In the genomic region with DNA sequence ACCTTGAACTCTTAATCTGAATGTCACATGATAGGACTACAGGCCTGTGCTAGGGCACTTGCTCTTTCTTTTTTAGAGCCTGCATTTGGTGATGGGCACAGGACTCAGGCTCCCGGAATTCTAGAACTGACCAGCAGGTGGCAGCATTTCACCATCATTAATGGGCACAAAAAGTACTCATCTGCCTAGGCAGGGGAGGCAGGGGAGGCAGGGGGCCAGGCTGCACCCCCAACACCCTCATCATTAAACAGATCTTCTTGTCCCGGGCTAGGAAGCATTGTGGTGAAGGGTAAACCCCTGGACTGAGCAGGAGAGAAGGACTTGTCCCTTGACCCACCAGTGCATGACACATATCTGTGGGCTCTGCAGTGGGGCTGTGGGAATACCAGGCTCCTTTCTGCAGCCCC, we compare ENCODE assay signal across 8 mouse cellular contexts. TPM values are rescaled to one million over a fixed set of nuclear protein-coding genes. Genes with fewer than 3 reads are reported as not detected.
DNase-seq lines count a peak whose midpoint lies in the region; ATAC-seq lines count a peak whose summit lies in the region.

No protein-coding gene starts in this region.

- no peak overlapping the region for H3K27ac ChIP-seq in embryonic facial prominence, embryonic 11.5 days (replicated peaks; ENCODE audit: low read depth, low read length)

- H3K4me1 ChIP-seq in embryonic facial prominence, embryonic 11.5 days (ENCODE audit: control insufficient read depth, insufficient read depth, low read length): peaks cover 3% of the 10 kb centered on the region; the same call in 1 of the 2 replicates

- H3K9ac ChIP-seq in embryonic facial prominence, embryonic 11.5 days (replicated peaks; ENCODE audit: low read length): no peak overlapping the region

- DNase-seq in ES-CJ7 (ENCODE audit: low read depth, low spot score): peak; percentile 51
- DNase-seq in adrenal gland, postnatal 25 days: peak; percentile 67
- peak; percentile 86 for DNase-seq in embryonic facial prominence, embryonic 11.5 days (ENCODE audit: low spot score)
- DNase-seq in heart, postnatal 10 days: peak; percentile 72 to 84
- peak; percentile 56 to 90 for DNase-seq in layer of hippocampus, adult 8-10 months (ENCODE audit: low spot score in 2 of 2)
- peak; percentile 78 for DNase-seq in lung, postnatal 14 days
- peak; percentile 88 to 90 for DNase-seq in right cerebral cortex, adult 2 months (ENCODE audit: low spot score in 2 of 2)

- H3K4me2 ChIP-seq in embryonic facial prominence, embryonic 11.5 days (ENCODE audit: low read depth, low read length): no peak overlapping the region

- intact Hi-C loops in heart, postnatal 10 days (cut with DNase I): loop anchor here (1.0 to 5.0 kb wide), 4 partner anchors 151 to 633 kb away; partner anchors contain the start of gene Nectin1

- no peaks in the 10 kb centered on the region for H3K27me3 ChIP-seq in embryonic facial prominence, embryonic 11.5 days (ENCODE audit: control insufficient read depth, insufficient read depth, low read length)

- no peaks in the 10 kb centered on the region for H3K9me3 ChIP-seq in embryonic facial prominence, embryonic 11.5 days (replicated peaks; ENCODE audit: control insufficient read depth, low read length)

- ATAC-seq in embryonic facial prominence, embryonic 11.5 days (replicated peaks; ENCODE audit: insufficient number of reproducible peaks, low FRiP score, low TSS enrichment, low read depth): no peak
- no peak for ATAC-seq in inflammation-experienced regulatory T-cells, adult 6 months

- H3K4me3 ChIP-seq in embryonic facial prominence, embryonic 11.5 days (ENCODE audit: low read depth, low read length): no peak overlapping the region

- H3K36me3 ChIP-seq in embryonic facial prominence, embryonic 11.5 days (replicated peaks; ENCODE audit: control insufficient read depth, insufficient read depth, low read depth, low read length): no peaks in the 10 kb centered on the region

- 0% methylated on average over 2 of the region's 2 CpGs for WGBS in embryonic facial prominence, embryonic 11.5 days

RNA-seq across cellular contexts. Expression of gene Trim29, which starts 29.0 kb away (rescaled TPM):
- total RNA-seq in adrenal gland, postnatal 25 days (2021): 0.33 TPM in 1 of 2 replicates, not detected in the other
- 4.9 and 6.1 TPM in 2 replicates for polyA plus RNA-seq in embryonic facial prominence, embryonic 11.5 days (2014; fragmentation: Nextera tagmentation; extraction: Ambion mirVana)
- total RNA-seq in heart, postnatal 10 days (2021): under 1 TPM; 0.12 to 0.17 TPM
- total RNA-seq in layer of hippocampus, adult 8-10 months (2022): under 1 TPM in 3 of 4 experiments, not detected in 1; 0.13 to 0.56 (median 0.23) TPM
- not detected for polyA plus RNA-seq in inflammation-experienced regulatory T-cells, adult 6 months (2017; shearing (Covaris generic))
